Mouse (Mus musculus) liver, postnatal 0 days (tissue): ENCODE data around the gene Ric1.

Source experiments
- CTCF ChIP-seq: sonication (generic); IDR thresholded peaks from 2 replicates; pipeline ENCODE4 v1.5.1; 2016; ENCODE audit warnings: antibody characterized with exemption, low read depth
- EP300 ChIP-seq: IDR thresholded peaks from 2 replicates; pipeline ENCODE4 v1.6.1; 2016; ENCODE audit warnings: antibody characterized with exemption, low read depth, mild to moderate bottlenecking

GRCm38 (mm10) chr19:29521637-29522435 lies at the start of gene Ric1:
- no peak for TF ChIP-seq EP300
- TF ChIP-seq CTCF: no peak
